Mouse (Mus musculus): ENCODE data around the gene Krtap5-3.
"Not testable (repeated sequence)": the region's sequence is repeated elsewhere in the genome, so short reads cannot be mapped to it uniquely, and the experiment has no call there.

Krtap5-3 gene

DNA sequence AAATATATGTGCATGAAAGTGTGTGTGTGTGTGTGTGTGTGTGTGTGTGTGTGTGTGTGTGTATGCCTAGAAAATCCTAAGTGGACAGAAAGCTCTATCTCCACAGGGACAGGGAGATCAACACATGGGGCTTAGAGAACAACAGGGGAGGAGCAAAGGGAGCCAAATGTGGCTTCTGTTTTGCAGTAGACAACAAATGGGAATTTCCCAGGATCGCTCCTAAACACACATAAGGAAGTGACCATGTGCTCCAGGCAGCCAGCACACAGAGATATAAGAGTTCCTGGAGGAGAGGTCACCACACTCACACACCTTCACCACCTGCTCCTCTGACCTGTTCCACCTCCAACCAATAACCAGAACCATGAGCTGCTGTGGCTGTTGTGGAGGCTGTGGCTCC is at the start of gene Krtap5-3:
Gene Krtap5-3 (plus strand): TSS at position 301 of the 400 bp plus-strand sequence.
- no peak for DNase-seq

DNA sequence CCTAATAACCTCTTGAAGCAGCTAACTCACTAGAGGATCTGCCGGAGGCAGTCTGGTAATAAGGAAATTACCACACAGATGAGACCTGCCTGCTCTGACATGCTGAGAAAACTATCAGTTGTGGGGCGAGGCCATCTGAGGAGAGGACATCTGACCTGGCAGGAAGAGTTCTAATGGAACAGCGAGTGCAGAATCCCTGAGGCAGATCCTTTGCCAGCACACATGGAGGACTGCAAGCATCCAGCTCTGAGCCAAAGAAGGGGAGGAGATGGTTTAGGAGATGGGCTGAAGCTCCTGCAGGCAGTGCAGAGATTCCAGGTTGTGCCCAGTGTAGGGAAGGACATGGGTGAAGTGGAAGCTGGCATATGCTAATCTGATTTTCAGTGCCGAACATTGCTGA is 49.0 kb upstream of the Krtap5-3 start:
- no peak for DNase-seq

DNA sequence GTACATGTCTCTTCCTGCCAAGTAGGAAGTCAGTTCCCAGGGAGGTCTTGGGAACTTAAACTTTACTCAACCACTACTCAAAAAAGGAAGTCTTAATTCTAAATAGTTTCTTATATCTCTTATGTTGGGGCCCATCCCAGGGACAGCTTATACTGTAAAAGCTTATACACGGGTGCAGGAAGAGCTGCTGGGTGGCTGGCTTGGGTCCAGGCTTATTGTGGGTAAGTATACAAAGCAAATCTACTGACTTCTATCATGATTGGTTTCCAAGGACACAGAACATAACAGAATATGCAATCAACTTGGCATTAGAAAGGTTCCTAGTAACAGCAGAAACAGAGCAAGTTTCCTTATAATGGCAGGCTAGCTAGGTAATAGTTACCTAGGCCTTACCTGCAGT is 45.9 kb upstream of the Krtap5-3 start:
- DNase-seq: no peak

DNA sequence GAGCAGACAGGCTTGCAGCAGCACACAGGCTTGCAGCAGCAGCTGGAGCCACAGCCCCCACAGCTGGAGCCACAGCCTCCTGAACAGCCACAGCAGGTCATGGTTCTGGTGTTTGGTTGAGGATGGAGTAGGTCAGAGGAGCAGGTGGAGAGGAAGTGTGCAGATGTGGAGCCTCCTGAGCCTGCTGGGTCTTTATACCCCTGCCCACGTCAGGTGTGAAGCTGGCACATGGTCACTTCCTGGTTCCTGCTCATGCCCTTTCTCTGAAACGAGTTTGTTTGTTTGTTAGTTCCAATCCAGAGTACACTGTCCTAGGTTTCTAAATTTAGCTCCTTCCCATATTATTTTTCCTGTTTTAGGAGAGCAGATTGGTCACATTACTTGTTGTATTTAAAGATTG is 44.2 kb upstream of the Krtap5-3 start, which contains the start of gene Gm29735:
Gene Gm29735 (minus strand): TSS at position 101 of the 400 bp plus-strand sequence.
- DNase-seq: not testable (repeated sequence)

DNA sequence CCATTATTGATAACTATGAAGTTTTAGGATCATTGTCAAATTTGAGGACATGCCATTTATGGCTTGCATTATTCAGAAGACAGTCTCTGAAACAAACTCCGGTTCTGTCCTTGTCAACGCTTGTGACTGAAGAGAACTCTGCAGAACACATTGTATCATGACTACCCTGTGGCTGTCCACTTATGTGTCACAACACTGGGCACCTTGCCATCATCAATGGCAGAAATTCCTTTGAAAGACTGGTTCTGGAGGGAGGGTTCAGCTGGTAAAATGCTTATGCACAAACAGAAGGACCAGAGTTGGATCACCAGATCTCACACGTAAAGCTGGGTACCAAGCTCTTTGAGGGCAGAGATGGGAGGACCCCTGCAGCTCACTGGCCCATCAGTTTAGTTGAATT is 41.8 kb upstream of the Krtap5-3 start:
- no peak for DNase-seq

DNA sequence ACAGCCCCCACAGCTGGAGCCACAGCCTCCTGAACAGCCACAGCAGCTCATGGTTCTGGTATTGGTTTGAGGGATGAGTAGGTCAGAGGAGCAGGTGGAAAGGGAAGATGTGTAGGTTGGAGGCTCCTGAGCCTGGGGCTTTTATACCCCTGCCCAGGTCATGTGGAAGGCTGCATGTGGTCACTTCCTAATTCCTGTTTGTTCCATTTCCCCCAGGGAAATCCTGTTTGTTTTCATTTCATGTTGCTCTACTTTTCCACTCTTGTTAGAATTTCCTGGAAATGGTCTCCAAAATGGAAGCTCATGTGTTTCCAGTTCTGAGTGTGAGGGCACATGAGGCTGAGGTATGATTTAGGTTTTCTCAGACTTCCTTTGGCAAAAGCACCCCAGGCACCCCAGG is 35.5 kb upstream of the Krtap5-3 start, which contains the start of gene Gm4553:
Gene Gm4553 (minus strand): TSS at position 101 of the 400 bp plus-strand sequence.
- not testable (repeated sequence) for DNase-seq

DNA sequence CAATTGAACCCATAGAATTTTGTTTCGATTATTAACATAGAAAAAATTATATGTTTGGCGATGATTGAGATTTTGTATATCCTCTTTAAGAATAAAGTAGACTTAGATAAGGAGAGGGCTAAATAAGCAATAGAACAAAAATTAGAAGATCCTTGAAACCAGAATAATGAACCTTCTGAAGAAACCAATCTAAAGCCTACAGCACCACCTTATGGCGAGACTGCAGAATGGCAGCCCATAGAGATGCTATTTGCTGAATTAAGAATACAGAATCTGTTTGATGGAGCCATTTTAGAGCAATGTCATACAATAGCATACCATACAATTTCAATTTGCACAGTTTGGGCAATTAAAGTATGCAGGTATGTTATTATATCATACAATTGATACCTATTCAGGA is 31.3 kb upstream of the Krtap5-3 start:
- DNase-seq: no peak

DNA sequence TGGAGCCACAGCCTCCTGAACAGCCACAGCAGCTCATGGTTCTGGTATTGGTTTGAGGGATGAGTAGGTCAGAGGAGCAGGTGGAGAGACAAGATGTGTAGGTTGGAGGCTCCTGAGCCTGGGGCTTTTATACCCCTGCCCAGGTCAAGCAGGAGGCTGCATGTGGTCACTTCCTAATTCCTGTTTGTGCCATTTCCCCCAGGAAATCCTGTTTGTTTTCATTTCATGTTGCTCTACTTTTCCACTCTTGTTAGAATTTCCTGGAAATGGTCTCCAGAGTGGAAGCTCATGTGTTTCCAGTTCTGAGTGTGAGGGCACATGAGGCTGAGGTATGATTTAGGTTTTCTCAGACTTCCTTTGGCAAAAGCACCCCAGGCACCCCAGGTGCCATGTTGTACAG is 25.3 kb upstream of the Krtap5-3 start, which contains the start of gene Krtap5-2:
Gene Krtap5-2 (minus strand): TSS at position 101 of the 400 bp plus-strand sequence.
- DNase-seq: not testable (repeated sequence)

DNA sequence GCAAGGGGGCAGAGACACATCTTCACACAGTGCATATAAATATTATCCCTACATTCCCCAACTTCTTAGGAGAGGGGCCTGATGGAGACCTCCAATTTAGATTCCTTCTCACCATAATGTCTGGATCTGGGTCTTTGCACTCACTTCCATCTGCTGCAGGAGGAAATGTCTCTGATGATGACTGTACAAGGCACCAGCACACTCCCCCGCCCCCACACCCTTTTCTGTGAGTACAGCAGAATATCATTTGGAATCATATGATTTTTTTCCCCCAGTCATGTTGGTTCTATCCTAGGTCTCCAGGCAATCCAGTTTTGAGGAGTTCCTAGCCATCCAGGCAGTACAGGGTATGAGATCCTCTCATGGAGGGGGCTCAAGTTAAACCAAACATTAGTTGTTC is 22.5 kb upstream of the Krtap5-3 start:
- DNase-seq: no peak

DNA sequence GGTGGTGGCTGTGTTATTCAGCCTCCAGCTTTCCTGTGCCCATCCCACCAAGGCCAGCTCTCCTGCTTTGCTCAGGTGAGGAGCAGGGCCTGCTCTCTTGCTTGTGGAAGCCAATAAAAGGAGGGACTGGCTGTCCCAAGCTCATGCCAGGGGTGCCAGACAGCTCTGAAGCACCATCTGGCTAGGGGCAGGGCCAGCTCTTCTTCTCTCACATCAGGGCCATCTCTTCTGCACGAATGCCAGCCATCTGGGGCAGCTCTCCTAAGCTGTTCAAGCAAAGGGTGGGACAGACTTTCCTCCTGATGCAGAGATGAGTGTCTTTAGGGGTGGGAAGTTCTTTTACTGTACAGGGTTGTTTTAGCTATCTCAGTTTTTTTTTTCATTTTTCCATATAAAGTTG is 20.1 kb upstream of the Krtap5-3 start:
- no peak for DNase-seq

DNA sequence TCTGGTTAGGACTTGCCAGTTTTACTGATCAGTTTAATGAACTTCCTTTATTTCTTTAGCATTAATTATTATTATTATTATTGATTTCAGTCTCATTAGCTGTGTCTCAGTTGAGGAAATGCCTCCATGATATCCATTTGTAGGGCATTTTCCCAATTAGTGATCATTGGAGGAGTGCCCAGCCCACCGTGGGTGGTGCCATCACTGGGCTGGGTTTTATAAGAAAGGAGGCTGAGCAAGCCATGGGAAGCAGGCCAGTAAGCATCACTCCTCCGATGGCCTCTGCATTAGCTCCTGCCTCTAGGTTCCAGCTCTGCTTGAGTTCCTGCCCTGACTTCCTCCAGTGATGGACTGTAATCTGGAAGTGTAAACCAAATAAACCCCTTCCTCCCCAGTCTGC is 13.0 kb upstream of the Krtap5-3 start:
- no peak for DNase-seq

DNA sequence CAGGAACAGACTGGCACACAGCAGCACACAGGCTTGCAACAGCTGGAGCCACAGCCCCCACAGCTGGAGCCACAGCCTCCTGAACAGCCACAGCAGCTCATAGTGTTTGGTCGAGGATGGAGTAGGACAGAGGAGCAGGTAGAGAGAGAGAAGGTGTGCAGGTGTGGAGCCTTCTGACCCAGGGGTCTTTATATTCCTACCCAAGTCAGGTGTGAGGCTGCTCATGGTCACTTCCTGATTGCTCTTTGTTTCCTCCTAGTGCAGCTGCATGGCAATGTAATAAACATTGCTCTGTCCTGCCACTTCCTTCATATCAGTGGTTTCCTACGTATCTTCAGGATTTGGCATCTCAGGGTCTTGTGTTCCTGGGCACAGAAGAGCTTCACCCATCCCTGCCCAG is 10.9 kb upstream of the Krtap5-3 start, which contains the start of gene Gm10153:
Gene Gm10153 (minus strand): TSS at position 101 of the 400 bp plus-strand sequence.
- no peak for DNase-seq

DNA sequence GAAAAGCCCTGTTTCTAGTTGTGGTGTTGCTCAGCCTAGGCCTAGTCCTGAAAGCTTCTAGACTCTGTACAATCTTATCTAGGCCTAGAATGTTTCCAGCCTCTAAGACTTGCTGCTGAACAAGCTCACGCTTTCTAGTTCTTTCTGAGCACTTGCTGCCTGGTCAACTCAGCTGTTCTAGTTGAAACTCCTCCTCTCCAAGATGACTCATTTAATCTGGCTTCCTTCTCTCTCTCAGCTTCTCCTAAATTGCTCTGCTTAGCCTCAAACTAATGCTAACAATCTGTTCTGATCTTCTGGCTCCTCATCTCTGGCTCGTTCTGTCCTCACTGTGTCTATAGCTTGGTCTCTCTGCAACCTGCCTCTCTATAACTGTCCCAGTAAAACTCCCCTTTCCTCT is 2.4 kb upstream of the Krtap5-3 start:
- no peak for DNase-seq

DNA sequence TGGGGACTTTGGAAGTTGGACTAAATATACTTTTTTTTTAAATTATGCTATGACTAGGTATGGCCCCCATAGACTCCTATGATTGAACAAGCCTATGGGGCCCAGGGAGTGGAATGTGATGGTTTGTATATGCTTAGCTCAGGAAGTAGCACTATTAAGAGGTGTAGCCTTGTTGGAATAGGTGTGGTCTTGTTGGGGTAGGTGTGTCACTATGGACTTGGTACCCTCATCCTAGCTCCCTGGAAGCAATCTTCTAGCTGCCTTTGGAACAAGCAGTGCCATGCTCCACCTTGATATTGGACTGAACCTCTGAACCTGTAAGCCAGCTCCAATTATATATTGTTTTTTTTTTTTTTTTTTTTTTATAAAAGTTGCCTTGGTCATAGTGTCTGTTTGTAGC is 4.3 kb downstream of the Krtap5-3 start:
- DNase-seq: no peak

DNA sequence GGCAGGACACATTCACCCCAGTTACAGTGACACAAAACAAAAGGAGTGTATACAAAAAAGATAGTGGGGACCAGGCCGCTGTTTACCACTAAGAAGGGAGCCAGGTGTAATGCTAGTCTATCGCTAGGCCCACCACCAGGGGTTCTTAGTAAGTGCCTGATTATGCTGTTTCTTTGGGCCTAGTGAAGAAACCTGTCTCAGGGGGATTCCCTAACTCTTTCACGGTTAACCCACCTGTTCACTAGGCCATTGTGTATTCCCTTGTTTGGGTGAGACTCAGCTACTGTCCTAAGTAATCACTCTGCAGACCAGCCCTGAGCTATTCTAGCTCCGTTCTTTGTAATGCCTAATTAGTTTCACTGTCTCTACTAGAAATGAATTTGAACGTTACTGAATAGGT is 5.7 kb downstream of the Krtap5-3 start:
- not testable (repeated sequence) for DNase-seq

DNA sequence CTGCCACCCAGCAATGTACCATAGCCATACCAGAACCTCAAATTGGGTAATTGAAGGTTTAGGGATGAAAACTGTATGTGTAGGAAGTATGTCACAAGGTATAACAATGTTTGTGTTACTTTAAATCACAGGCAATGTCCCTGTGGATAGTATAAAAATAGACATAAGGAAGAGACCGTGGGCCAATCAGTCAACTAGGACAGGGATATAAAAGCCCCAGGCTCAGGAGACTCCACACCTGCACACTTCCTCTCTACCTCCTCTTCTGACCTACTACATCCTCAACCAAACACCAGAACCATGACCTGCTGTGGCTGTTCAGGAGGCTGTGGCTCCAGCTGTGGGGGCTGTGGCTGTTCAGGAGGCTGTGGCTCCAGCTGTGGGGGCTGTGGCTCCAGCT is 10.4 kb downstream of the Krtap5-3 start, which contains the start of gene Gm7579:
Gene Gm7579 (plus strand): TSS at position 301 of the 400 bp plus-strand sequence.
- no peak for DNase-seq

DNA sequence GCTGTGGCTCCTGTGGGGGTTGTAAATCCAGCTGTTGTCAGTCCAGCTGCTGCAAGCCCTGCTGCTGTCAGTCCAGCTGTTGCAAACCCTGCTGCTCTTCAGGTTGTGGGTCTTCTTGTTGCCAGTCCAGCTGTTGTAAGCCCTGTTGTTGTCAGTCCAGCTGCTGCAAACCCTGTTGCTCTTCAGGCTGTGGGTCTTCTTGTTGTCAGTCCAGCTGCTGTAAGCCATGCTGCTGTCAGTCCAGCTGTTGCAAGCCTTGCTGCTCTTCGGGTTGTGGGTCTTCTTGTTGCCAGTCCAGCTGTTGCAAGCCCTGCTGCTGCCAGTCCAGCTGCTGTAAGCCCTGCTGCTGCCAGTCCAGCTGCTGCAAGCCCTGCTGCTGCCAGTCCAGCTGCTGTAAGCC is 11.0 kb downstream of the Krtap5-3 start:
- DNase-seq: not testable (repeated sequence)

DNA sequence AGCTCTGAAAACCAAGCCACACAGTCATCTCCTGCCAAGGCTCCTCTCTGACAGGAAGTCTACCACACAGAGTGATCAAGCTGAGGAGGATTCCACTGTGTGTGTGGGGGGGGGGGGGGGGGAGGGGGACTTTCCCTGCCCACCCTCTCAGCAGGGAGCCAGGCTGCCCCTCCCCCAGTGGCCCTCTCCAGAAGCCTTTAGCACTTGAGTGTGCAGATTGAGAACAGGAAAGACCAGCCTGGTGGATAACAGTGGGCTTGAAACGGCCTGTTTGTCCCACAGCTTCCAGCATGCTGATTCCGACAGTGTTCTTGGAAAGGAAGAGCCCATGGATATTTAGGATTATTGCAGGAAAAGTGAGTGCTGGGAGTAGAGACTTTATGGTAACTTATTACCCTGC is 23.4 kb downstream of the Krtap5-3 start:
- no peak for DNase-seq

DNA sequence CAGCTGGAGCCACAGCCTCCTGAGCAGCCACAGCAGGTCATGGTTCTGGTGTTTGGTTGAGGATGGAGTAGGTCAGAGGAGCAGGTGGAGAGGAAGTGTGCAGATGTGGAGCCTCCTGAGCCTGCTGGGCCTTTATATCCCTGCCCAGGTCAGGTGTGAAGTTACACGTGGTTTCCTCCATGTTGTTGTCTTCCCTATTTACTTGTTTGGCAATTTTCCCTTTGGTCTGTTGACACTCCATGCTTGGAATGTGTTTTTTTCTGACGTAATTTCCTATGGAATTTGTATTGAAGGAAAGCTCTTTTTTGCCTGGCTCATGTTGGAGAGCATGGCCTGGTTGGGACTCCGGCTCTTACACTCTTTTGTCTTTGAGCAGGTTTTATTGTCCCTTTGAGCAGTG is 28.7 kb downstream of the Krtap5-3 start, which contains the start of gene Krtap5-5:
Gene Krtap5-5 (minus strand): TSS at position 101 of the 400 bp plus-strand sequence.
- DNase-seq: not testable (repeated sequence)

DNA sequence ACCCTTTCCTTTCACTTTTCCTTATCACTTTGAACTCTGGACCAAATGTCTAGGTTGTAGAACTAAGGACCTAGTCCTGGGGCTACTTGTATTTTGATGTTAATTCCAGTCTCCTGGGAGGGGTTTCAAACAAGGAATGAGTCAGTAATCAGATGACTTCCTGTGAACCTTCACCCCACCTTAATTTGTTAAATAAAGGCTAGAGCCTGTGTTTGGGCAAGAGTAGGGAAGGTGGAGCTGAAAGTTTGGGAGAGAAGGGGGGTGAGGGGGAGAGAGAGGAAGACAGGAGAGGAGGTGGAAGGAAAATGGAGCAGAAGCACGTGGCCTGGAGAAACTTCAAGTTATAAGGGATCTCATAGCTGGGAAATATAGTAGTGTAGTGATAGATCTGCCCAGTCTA is 30.4 kb downstream of the Krtap5-3 start:
- no peak for DNase-seq

DNA sequence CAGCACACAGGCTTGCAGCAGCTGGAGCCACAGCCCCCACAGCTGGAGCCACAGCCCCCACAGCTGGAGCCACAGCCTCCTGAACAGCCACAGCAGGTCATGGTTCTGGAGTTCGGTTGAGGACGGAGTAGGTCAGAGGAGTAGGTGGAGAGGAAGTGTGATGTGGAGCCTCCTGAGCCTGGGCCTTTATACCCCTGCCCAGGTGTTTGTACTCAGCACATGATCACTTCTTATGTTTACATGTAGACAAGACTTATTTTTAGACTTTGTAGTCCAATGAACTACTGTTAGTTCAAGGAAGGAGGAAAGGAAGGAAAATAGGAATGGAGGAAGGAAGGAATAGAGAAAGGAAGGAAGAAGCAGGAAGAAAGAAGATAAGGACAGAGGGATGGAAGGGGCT is 39.8 kb downstream of the Krtap5-3 start, which contains the start of gene Gm40460:
Gene Gm40460 (minus strand): TSS at position 101 of the 400 bp plus-strand sequence.
- DNase-seq: no peak

DNA sequence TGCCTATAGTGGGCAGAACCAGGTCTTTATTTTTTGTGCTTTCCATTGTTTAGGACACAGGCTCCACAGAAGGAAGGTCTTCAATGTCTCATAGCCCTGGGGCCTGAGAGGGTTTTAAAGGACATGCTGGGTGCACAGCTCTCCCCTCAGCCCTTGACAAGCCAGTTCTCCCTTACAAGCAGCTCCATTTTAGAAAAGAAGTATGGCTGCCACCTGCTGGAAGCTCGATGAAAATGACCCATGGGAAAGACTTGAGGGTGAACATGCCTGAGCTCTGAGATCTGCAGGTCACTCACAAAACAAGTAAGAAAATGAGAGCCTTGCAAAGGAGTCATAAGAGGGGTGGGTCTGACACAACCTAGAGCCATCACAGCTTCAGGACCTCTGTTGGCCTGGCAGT is 48.7 kb downstream of the Krtap5-3 start:
- no peak for DNase-seq

Measured in B cell, adult 2 months (primary cell).